Comparison of ENCODE assay signal across 21 mouse cellular contexts in the genomic region with DNA sequence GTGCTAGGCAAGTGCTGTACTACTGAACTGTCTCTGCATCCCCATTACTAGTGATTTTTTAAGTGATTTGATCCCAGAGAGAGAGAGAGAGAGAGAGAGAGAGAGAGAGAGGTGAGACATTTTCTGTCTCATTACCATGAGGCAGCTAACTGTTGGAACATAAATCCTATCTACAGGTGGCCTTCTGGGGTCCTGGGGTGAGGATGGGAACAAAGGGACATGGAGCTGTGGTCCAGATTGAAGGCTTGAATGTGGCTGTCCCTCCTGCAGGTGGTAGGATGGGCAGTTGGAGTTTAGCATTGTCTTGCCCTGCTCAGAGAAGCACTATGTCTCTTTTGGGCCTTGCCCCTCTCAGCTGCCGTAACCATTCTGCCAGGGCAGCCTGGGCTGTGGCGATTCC.
A peak's percentile ranks its signal among the peaks of the same experiment; 100 is the strongest.
DNase-seq lines count a peak whose midpoint lies in the region; ATAC-seq and TF ChIP-seq lines count a peak whose summit lies in the region.
"Had no signal": no experiment of that assay in that cellular context is flagged by ENCODE, and none has a peak within 500 bp of the region (broad histone marks: within the 10 kb centered on the region; RNA-seq: fewer than 3 reads in every experiment).

No protein-coding gene starts in this region.

- no peaks in the 10 kb centered on the region; the same call in 1 of the 2 replicates for H3K4me1 ChIP-seq in forebrain, postnatal 0 days (ENCODE audit: insufficient read depth)
- H3K4me1 ChIP-seq in forebrain, embryonic 12.5 days: 0 out of 2 replicates have a peak, but pooled peaks cover 4% of the 10 kb centered on the region
- H3K4me1 ChIP-seq in E14TG2a.4 (replicated peaks; ENCODE audit: low read depth, low read length): peaks cover 49% of the 10 kb centered on the region
- H3K4me1 ChIP-seq in heart, embryonic 12.5 days (replicated peaks): peaks cover 28% of the 10 kb centered on the region
- H3K4me1 ChIP-seq: limb, embryonic 15.5 days; liver, embryonic 13.5 days; midbrain, embryonic 12.5 days had no signal

- no peak overlapping the region for H3K4me2 ChIP-seq in forebrain, postnatal 0 days (ENCODE audit: low read depth)
- H3K4me2 ChIP-seq in forebrain, embryonic 12.5 days: no peak overlapping the region
- H3K4me2 ChIP-seq in heart, embryonic 12.5 days: no peak overlapping the region
- H3K4me2 ChIP-seq: hindbrain, embryonic 12.5 days; limb, embryonic 15.5 days; liver, embryonic 13.5 days; midbrain, embryonic 12.5 days had no signal

- WGBS in forebrain, postnatal 0 days: 72% methylated on average over 2 of the region's 2 CpGs
- WGBS in forebrain, embryonic 12.5 days: 80% methylated on average over 2 of the region's 2 CpGs
- WGBS in heart, embryonic 12.5 days: 62% methylated on average over 2 of the region's 2 CpGs

- H3K27ac ChIP-seq in forebrain, postnatal 0 days (ENCODE audit: low read depth, low read length): 0 out of 2 replicates have a peak overlapping the region, but pooled peaks have one; percentile 15
- H3K27ac ChIP-seq in forebrain, embryonic 12.5 days: no peak overlapping the region
- H3K27ac ChIP-seq in heart, embryonic 12.5 days (ENCODE audit: poor library complexity, severe bottlenecking): no peak overlapping the region
- H3K27ac ChIP-seq: heart, embryonic 10.5 days; hindbrain, embryonic 12.5 days; limb, embryonic 10.5 days; limb, embryonic 15.5 days; liver, embryonic 13.5 days; midbrain, embryonic 12.5 days had no signal

- H3K36me3 ChIP-seq in forebrain, postnatal 0 days (ENCODE audit: insufficient read depth): no peaks in the 10 kb centered on the region
- no peaks in the 10 kb centered on the region for H3K36me3 ChIP-seq in forebrain, embryonic 12.5 days (replicated peaks)
- no peaks in the 10 kb centered on the region for H3K36me3 ChIP-seq in E14TG2a.4 (ENCODE audit: insufficient read depth, low read length)
- H3K36me3 ChIP-seq in heart, embryonic 12.5 days: no peaks in the 10 kb centered on the region
- H3K36me3 ChIP-seq: G1E; heart, embryonic 10.5 days; hindbrain, embryonic 12.5 days; limb, embryonic 10.5 days; limb, embryonic 15.5 days; liver, embryonic 13.5 days; midbrain, embryonic 12.5 days had no signal

- no peak overlapping the region for H3K9ac ChIP-seq in forebrain, postnatal 0 days
- H3K9ac ChIP-seq in forebrain, embryonic 12.5 days: no peak overlapping the region
- H3K9ac ChIP-seq in heart, embryonic 12.5 days: no peak overlapping the region
- H3K9ac ChIP-seq: hindbrain, embryonic 12.5 days; limb, embryonic 15.5 days; liver, embryonic 13.5 days; midbrain, embryonic 12.5 days had no signal

- no peak overlapping the region for H3K4me3 ChIP-seq in forebrain, postnatal 0 days (ENCODE audit: low read depth, low read length)
- no peak overlapping the region for H3K4me3 ChIP-seq in forebrain, embryonic 12.5 days (replicated peaks)
- 0 out of 2 replicates have a peak overlapping the region, but pooled peaks have one; percentile 21 for H3K4me3 ChIP-seq in E14TG2a.4 (replicated peaks; ENCODE audit: low read length)
- H3K4me3 ChIP-seq in heart, embryonic 12.5 days: no peak overlapping the region
- H3K4me3 ChIP-seq: erythroblast, embryonic 14.5 days; heart, embryonic 10.5 days; hindbrain, embryonic 12.5 days; limb, embryonic 10.5 days; limb, embryonic 15.5 days; liver, embryonic 13.5 days; midbrain, embryonic 12.5 days; myocyte had no signal

- no peak for ATAC-seq in forebrain, postnatal 0 days
- ATAC-seq in forebrain, embryonic 12.5 days (ENCODE audit: low FRiP score): no peak
- no peak for ATAC-seq in heart, embryonic 12.5 days (ENCODE audit: insufficient number of reproducible peaks, low FRiP score)
- ATAC-seq: intestine, postnatal 0 days had no signal

- H3K27me3 ChIP-seq in forebrain, postnatal 0 days (ENCODE audit: insufficient read depth, low read length): no peaks in the 10 kb centered on the region
- no peaks in the 10 kb centered on the region for H3K27me3 ChIP-seq in forebrain, embryonic 12.5 days
- no peaks in the 10 kb centered on the region for H3K27me3 ChIP-seq in E14TG2a.4 (ENCODE audit: insufficient read depth, low read length)
- no peaks in the 10 kb centered on the region for H3K27me3 ChIP-seq in heart, embryonic 12.5 days (replicated peaks)
- H3K27me3 ChIP-seq: CH12.LX; hindbrain, embryonic 12.5 days; limb, embryonic 15.5 days; liver, embryonic 13.5 days; midbrain, embryonic 12.5 days had no signal

- no peak for DNase-seq in forebrain, postnatal 0 days
- peak; percentile 6 for DNase-seq in ZHBTc4 (ENCODE audit: low read depth, low spot score)
- peak; percentile 54 to 56 for DNase-seq in cerebellum, postnatal 25 days
- DNase-seq: B cell, adult 2 months; kidney, adult 9 months; liver, embryonic 13.5 days; right cerebral cortex, postnatal 14 days; thymus, postnatal 4 days had no signal

- H3K9me3 ChIP-seq in forebrain, postnatal 0 days (ENCODE audit: low read length): no peaks in the 10 kb centered on the region
- no peaks in the 10 kb centered on the region for H3K9me3 ChIP-seq in forebrain, embryonic 12.5 days
- H3K9me3 ChIP-seq in E14TG2a.4 (ENCODE audit: low read length): no peaks in the 10 kb centered on the region
- H3K9me3 ChIP-seq in heart, embryonic 12.5 days (replicated peaks): no peaks in the 10 kb centered on the region
- H3K9me3 ChIP-seq: G1E; heart, embryonic 10.5 days; hindbrain, embryonic 12.5 days; limb, embryonic 10.5 days; limb, embryonic 15.5 days; liver, embryonic 13.5 days; midbrain, embryonic 12.5 days had no signal

- no peak for TF ChIP-seq CTCF in forebrain, postnatal 0 days (IDR thresholded peaks at IDR 0.05; ENCODE audit: low read depth)
- TF ChIP-seq CTCF in E14TG2a.4 (conservative IDR thresholded peaks at IDR 0.05; ENCODE audit: low read length): no peak
